Mouse (Mus musculus): Measurements from ENCODE around the gene Vmn2r82. TPM values are rescaled to one million over a fixed set of nuclear protein-coding genes. Genes with fewer than 3 reads are reported as not detected.

The Vmn2r82 gene
- polyA plus RNA-seq, 1 experiment from 2014 or later, result not detected

Other genes with a start within 250 kb of the Vmn2r82 start
- not detected in 2 replicates for gene Vmn2r80, start 207.8 kb upstream of the Vmn2r82 start, polyA plus RNA-seq (2014; fragmentation: Nextera tagmentation; extraction: Ambion mirVana)
- not detected in 2 replicates for gene Vmn2r81, start 108.8 kb upstream of the Vmn2r82 start, polyA plus RNA-seq (2014; fragmentation: Nextera tagmentation; extraction: Ambion mirVana)
- not detected in 2 replicates for gene Vmn2r83, start 112.2 kb downstream of the Vmn2r82 start, polyA plus RNA-seq (2014; fragmentation: Nextera tagmentation; extraction: Ambion mirVana)
- gene Plpp2, start 177.3 kb downstream of the Vmn2r82 start, polyA plus RNA-seq (2014; fragmentation: Nextera tagmentation; extraction: Ambion mirVana), result 91.9 and 92.2 TPM in 2 replicates
- gene Mier2, start 198.7 kb downstream of the Vmn2r82 start, polyA plus RNA-seq (2014; fragmentation: Nextera tagmentation; extraction: Ambion mirVana), result 47.9 and 48.0 TPM in 2 replicates
- not detected in 2 replicates for gene Theg, start 230.8 kb downstream of the Vmn2r82 start, polyA plus RNA-seq (2014; fragmentation: Nextera tagmentation; extraction: Ambion mirVana)